Mouse (Mus musculus): Measurements from ENCODE around the gene 9530068E07Rik.
"Not testable (repeated sequence)": the region's sequence is repeated elsewhere in the genome, so short reads cannot be mapped to it uniquely, and the experiment has no call there.

The 9530068E07Rik gene

DNA sequence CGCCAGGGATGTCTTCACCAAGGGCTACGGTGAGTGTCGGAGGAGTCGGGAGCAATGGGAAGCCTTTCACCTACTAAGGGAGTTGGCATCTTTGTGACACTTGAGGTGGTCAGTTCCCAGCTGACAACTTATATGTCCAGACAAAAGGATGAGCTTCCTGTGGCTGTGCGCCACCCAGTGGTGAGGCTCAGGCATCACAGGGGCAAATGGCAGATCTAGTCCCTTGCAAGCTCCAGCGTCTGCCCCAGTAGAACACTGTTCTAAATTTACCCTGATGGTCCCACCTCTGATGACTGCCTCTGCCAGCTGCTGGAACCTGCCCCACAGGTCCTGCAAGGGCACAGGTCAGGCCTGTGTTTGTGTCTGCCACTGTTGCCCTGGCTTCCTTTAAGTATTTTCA is 21.9 kb upstream of the 9530068E07Rik start:
- DNase-seq = peak; percentile 69 to 78

- DNase-seq = no peak
Measured at GRCm38 (mm10) chr11:52377579-52377978, 18.6 kb upstream of the 9530068E07Rik start.

- no peak for DNase-seq
Measured at GRCm38 (mm10) chr11:52379241-52379640, 17.0 kb upstream of the 9530068E07Rik start.

- no peak for DNase-seq
Measured at GRCm38 (mm10) chr11:52383741-52384140, 12.5 kb upstream of the 9530068E07Rik start.

GRCm38 (mm10) chr11:52384667-52385066 is 11.6 kb upstream of the 9530068E07Rik start:
- no peak for DNase-seq

- no peak for DNase-seq
Measured at GRCm38 (mm10) chr11:52386892-52387291, 9.3 kb upstream of the 9530068E07Rik start.

DNA sequence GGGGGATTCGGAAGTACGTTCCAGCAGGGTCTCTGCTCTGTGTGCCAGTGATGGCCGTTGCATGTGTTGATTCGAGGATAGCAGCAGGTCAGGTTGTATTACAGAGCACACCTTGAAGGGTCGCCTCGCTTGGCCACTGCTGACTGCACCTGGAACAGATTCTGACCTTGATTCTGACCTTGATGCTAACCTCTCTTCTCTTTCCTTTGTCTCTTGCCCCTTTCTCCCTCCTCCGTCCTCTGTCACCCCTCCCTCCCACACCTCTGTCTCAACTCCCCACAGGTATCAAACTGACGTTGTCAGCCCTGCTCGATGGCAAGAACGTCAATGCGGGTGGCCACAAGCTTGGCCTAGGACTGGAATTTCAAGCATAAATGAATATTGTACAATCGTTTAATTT is 8.1 kb upstream of the 9530068E07Rik start:
- DNase-seq = no peak

- DNase-seq = not testable (repeated sequence)
Measured at GRCm38 (mm10) chr11:52388979-52389378, 7.2 kb upstream of the 9530068E07Rik start.

DNA sequence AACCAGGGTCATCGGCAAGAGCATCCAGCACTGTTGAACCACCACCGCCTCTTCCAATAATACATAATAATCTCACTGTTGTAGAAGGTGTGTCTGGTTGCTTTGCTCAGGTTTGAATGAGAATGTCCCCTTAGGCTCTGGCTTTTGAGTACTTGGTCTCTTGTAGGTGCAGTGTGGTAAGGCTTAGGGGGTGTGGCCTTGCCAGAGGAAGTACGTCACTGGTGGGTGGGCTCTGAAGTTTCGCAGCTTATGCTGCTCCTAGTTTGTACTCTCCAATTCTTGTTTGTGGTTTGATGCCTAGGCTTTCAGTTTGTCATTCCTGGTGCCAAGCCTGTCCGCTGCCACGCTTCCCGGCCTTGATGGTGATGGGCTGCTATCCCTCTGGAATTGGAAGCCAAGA is 6.3 kb upstream of the 9530068E07Rik start:
- DNase-seq = no peak

- no peak for DNase-seq
Measured at GRCm38 (mm10) chr11:52394494-52394893, 1.7 kb upstream of the 9530068E07Rik start.

GRCm38 (mm10) chr11:52395343-52395742 is 885 bp upstream of the 9530068E07Rik start:
- DNase-seq = no peak

GRCm38 (mm10) chr11:52396597-52397188 is 465 bp downstream of the 9530068E07Rik start:
- DNase-seq = no peak

- DNase-seq = peak in 1 of 2 experiments; percentile 42
Measured at GRCm38 (mm10) chr11:52397385-52397987, 1.3 kb downstream of the 9530068E07Rik start.

DNA sequence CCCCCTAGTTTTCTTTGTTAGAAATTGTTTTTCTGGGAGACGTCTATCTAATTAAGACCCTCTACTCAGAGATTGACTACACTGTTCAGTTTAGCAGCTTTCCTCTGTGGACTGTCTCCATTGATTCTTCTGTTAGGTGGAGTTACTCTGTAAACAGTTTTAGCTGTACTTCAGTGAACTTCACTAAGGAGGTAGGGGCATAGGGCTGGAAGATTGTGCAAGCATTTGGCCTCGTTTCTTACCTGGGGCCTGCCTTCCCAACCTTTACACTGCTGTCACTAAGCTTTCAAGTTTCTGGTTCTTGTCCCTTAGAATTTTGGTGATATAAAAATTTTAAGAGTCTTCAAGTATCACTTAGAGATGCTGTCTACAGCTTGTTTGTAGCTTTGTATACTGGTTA is 5.2 kb downstream of the 9530068E07Rik start:
- no peak for DNase-seq

DNA sequence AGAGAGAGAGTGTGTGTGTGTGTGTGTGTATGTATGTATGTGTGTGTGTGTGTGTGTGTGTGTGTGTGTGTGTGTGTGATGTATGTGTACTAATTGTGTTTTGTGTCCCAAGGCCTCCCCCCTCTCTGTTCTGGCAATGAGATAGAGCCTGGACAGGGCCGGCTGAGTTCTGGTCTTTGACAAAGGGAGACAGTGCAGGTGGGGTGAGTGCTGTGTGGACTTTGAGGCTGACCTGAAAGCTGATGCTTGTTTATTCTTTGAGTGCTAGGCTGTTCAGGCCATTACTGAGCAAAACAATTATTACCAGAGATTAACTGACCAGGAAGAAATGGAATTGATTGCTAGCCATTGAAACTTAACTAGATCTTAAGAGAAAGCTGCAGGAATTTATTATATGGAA is 6.3 kb downstream of the 9530068E07Rik start:
- no peak for DNase-seq

DNA sequence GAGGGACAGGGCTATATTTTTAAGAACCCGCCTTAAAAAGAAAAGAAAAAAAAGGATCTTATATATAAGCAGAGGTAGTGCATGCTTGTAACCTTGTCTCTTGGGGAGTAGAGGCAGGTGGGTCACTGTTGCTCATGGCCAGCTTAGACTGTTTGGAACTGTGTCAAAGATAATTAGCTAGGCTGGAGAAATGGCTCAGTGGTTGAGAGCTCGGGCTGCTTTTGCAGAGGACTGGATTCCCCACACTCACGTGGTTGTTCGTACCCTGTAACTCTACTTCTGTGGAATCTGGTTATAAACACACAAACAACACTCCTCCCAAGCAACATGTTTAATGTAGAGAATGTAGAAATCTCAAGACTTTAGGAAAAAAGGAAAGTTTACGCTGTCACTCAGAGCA is 8.0 kb downstream of the 9530068E07Rik start:
- no peak for DNase-seq

DNA sequence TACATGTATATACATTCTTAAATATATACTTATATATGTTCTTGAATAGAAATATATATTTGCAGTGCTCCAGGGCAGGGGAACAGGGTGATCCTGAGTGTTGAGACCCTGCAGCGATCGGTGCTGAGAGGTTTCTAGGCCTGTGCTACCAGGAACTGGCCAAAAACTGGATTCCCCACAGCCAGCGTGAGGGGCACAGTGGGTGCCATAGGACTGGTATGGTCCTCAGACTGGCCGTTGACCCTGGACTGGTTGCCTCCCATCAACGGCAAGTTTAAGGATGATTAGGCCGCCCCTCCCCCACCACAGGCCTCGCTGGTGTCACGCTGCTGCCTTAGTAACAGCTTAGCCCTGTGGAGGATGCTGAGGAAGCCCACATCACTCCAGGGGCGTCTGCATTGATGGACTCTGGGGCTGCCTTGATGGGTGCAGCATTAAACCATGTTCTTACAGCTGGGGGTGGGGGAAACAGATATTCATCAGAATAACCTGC is 9.0 kb downstream of the 9530068E07Rik start:
- peak in 1 of 2 experiments; percentile 26 for DNase-seq

- no peak for DNase-seq
Measured at GRCm38 (mm10) chr11:52409316-52409715, 13.1 kb downstream of the 9530068E07Rik start.

- DNase-seq = no peak
Measured at GRCm38 (mm10) chr11:52418358-52418757, 22.1 kb downstream of the 9530068E07Rik start.

DNA sequence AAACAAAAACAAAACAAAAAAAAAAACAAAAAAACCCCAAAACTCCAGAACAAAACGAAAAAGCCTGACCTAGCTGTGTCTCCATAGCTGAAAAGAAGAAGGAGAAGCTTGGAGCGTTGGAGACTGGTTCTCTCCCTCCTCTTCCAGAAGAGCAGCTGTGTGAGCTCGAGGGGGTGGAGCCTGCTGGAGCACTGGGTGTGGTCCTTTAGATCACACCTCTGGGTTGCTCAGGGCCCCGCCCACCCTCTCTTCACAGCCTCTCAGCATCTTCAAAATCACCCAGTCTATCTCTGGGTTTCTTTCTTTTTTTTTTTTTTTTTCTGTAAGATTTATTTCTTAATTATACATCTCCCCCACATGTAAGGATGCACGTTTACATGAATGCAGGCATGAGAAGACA is 23.0 kb downstream of the 9530068E07Rik start:
- DNase-seq = no peak

DNA sequence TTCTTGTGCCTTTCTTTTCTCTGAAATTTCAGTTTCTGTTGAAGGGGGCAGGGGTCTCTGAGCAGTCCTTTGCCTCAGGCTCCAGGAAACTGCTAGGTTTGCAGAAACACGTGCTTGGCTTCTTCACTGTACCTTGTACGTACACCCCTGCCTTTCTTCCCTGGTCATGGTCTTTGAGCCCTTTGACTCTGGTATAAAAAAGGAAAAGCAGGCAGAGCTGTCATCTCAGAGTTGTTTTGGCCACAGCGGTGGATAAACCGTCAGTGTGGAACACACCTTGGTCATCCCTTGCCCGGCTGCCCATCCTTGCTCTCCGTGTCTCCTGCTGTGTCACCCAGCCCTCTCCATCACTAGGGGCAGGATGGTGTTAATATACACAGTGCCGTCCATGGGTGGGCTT is 23.6 kb downstream of the 9530068E07Rik start:
- no peak for DNase-seq

GRCm38 (mm10) chr11:52420296-52421052 is 24.2 kb downstream of the 9530068E07Rik start:
- no peak for DNase-seq

GRCm38 (mm10) chr11:52421053-52421778 is 25.0 kb downstream of the 9530068E07Rik start:
- DNase-seq = peak; percentile 84 to 90
